Mouse (Mus musculus) bone marrow macrophage, adult 2 months (primary cell): ENCODE measurements around the gene Ptprk. TPM values are rescaled to one million over a fixed set of nuclear protein-coding genes. Genes with fewer than 3 reads are reported as not detected.

Experiments
- H3K27ac ChIP-seq: 2 replicates; pipeline ENCODE4 v1.5.1; 2012; ENCODE audit warnings: low read depth, low read length; ENCODE audit not compliant: insufficient read depth
- H3K4me1 ChIP-seq: 2 replicates; pipeline ENCODE4 v1.6.1; 2012; ENCODE audit warnings: low read length; ENCODE audit not compliant: control insufficient read depth, insufficient read depth
- H3K4me3 ChIP-seq: 2 replicates; pipeline ENCODE4 v1.5.1; 2012; ENCODE audit warnings: mild to moderate bottlenecking, low read length, moderate library complexity; ENCODE audit not compliant: insufficient read depth
- CTCF ChIP-seq: IDR thresholded peaks from 2 replicates; pipeline ENCODE4 v1.5.1; 2012; ENCODE audit warnings: low read depth, mild to moderate bottlenecking, low read length, moderate library complexity
- POLR2A ChIP-seq: IDR thresholded peaks from 2 replicates; pipeline ENCODE4 v1.6.1; 2012; ENCODE audit warnings: mild to moderate bottlenecking, low read depth, low read length, borderline replicate concordance
- polyA plus RNA-seq: library from polyadenylated mRNA; stranded (reverse); fragments of >200 nt; gene quantifications from 2 replicates; pipeline ENCODE4 v1.2.4, GENCODE M21; 2012; ENCODE audit not compliant: missing spikeins, insufficient read depth, insufficient read length

The Ptprk gene
- polyA plus RNA-seq, 1 experiment, result 0.13 TPM

DNA sequence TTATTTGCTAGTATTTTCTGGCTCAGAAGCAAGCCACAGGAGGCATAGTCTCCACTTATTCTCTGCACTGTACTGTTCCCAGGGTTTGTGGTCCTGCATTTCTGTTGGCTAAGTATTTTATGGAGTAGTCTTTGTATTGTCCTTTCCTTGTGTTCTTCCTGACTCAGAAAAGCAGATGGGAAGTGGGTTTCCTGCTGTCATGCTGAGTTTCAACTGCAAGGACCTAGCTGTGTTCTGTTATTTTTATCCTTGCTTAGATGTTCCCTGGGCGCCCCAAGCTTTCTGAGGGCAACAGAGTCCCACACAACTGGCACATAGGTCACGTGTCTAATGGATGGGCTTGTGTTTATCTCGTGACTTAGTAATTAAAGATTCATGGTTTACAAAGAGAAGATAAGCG lies 104.3 kb downstream of the Ptprk start:
- Histone ChIP-seq H3K4me3 (no peak overlapping the region), H3K27ac (no peak overlapping the region)
- TF ChIP-seq CTCF (no peak), POLR2A (no peak)

GRCm38 (mm10) chr10:28182081-28182480 lies 107.5 kb downstream of the Ptprk start:
- H3K4me1 ChIP-seq, result no peaks in the 10 kb centered on the region
- H3K4me3 ChIP-seq, result no peak overlapping the region
- no peak for TF ChIP-seq POLR2A
- TF ChIP-seq CTCF, result no peak
- no peak overlapping the region for H3K27ac ChIP-seq

More for the DNA sequence above, 104.3 kb downstream of the Ptprk start:
- no peaks in the 10 kb centered on the region for H3K4me1 ChIP-seq

DNA sequence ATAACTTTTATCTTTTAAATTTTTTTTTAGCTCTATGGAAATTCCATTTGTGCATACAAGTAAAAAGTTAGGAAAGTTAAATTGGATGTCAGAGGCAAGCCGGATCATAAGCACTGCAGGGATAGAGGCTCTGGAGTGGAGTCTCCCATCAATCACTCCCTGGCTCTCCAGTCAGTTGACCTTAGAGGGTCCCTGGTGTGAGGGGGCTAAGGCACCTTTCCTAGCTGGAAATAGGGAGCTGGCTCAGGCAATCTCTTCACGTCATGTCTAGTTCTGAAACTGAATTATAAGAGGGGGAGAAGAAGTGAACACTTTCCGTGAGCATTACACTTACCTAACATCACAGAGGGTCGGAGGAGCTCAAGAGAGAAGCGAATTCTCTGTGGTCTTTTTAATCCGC lies 110.1 kb downstream of the Ptprk start:
- Histone ChIP-seq H3K4me1 (no peaks in the 10 kb centered on the region), H3K4me3 (no peak overlapping the region), H3K27ac (no peak overlapping the region)
- TF ChIP-seq POLR2A, result no peak

DNA sequence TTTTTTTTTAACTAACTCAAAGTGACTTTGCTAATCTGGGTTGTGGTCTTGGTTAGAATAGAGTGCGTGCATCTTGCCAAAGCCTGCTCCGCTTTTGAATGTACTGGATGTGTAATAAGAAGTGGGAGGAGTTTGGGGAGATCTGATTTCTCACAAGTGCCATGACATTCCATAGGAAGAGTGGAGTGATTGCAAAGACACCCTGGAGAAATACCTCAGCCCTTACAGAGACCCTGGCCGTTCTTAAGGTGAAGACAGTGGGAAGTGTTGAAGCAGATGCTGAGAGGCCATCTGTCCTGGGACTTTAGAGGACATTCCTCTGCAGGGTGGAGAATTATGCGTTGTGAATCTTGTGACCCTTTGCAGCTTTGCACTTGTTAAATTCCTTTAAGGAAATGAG lies 110.7 kb downstream of the Ptprk start:
- Histone ChIP-seq H3K4me3 (no peak overlapping the region), H3K27ac (no peak overlapping the region), H3K4me1 (no peaks in the 10 kb centered on the region)
- TF ChIP-seq POLR2A (no peak), CTCF (no peak)

DNA sequence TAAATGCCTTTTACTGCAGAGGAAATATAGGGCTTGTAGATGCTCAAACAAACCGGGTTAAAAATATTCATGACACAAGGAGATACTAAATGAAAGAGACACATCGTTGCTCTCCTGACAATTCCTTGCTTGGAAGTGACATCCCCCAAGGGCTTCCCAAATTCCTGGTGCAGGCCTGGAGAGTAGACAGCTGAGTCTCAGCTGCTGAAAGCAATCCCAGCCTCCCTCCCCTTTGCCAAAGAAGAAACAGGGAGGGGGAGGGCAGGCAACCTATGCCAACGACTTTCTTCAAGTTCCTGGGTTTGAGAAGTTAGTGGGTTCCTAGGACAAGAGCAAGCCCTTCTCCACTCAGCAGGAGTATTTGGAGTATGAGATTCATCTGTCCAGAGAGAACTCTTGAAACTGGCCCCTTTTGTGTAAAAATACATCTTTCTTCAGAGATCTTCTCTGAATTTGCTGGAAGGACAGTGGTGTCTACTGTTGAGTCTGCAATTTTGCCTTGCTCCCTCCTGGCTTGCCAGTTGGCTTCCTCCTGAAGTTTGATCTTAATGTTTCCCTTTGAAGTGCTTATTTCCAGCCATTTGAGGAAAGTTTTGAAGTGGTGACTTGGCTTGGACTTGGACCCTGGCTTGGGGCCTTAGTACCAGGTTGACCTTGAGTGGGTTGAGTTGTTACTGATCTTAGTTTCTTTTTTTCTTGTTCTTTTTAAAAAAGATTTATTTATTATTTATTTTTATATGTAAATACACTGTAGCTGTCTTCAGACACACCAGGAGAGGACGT lies 111.6 kb downstream of the Ptprk start:
- H3K4me3 ChIP-seq, result no peak overlapping the region
- H3K27ac ChIP-seq, result no peak overlapping the region
- TF ChIP-seq CTCF, result no peak
- no peak for TF ChIP-seq POLR2A
- no peaks in the 10 kb centered on the region for H3K4me1 ChIP-seq

DNA sequence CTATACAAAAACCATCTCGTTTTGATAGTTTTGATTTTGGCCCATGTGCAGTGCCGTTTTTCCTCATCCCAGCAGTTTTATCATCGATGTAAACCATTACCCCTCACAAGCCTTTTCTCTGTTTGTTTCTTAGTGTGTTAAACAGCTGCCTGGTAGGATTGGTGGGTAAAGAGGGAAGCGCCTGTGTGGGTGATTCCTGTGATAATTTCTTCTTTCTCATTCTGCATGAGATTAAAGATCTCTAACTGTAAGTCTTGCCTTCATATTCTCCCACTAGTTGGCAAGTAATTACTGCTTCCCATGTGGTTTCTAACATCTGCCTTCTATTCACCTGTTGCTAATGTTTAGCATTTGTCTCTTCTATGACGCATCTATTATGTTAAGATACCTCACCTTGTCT lies 116.8 kb downstream of the Ptprk start:
- Histone ChIP-seq H3K4me1 (no peaks in the 10 kb centered on the region), H3K4me3 (no peak overlapping the region), H3K27ac (no peak overlapping the region)
- no peak for TF ChIP-seq POLR2A
- no peak for TF ChIP-seq CTCF

DNA sequence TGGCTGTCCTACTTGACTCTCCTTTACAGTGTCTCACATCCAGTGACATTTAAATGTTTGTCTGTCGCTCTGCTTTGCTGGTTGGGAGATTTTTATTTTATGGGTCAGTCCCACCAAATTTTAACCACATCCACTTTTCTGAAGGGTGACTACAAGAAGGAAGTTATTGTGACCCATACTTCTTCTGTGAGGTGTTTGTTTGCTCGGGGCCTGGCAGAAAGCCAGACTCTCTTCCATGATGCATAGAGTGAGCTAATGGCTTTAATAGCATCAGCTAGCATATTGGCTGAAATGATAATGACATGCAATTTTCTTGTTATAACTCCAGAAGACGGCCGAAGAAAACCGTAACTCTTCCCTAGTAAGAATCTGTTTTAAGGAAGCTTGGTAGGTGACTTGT lies 119.0 kb downstream of the Ptprk start:
- H3K27ac ChIP-seq, result no peak overlapping the region
- H3K4me3 ChIP-seq, result no peak overlapping the region

GRCm38 (mm10) chr10:28200609-28201008 lies 126.0 kb downstream of the Ptprk start:
- H3K4me3 ChIP-seq, result no peak overlapping the region
- no peak for TF ChIP-seq POLR2A
- no peak for TF ChIP-seq CTCF
- H3K4me1 ChIP-seq, result no peaks in the 10 kb centered on the region
- H3K27ac ChIP-seq, result no peak overlapping the region

More for the DNA sequence above, 119.0 kb downstream of the Ptprk start:
- H3K4me1 ChIP-seq, result no peaks in the 10 kb centered on the region
- TF ChIP-seq POLR2A (no peak), CTCF (no peak)

DNA sequence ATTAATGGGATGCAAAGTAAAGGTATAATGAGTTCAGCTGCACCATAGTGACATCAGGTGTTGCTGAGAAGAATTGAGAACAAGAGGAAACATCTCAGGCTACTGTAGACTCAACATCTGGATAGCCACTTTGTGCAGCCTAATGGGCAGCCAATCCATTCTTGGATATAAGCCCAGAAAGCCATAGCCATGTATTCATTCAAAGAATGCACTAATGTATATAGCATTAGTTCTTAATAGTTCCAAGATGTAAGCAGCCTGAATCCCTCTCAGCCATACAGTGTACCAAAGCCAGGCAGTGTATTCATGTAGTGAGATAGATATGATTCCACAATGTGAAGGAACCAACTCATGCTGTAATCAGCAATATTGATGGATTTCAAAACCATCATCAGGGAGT lies 134.8 kb downstream of the Ptprk start:
- H3K4me3 ChIP-seq, result no peak overlapping the region
- H3K27ac ChIP-seq, result no peak overlapping the region
- TF ChIP-seq CTCF, result no peak
- no peak for TF ChIP-seq POLR2A
- no peaks in the 10 kb centered on the region for H3K4me1 ChIP-seq

GRCm38 (mm10) chr10:28212083-28212482 lies 137.5 kb downstream of the Ptprk start:
- no peaks in the 10 kb centered on the region for H3K4me1 ChIP-seq

GRCm38 (mm10) chr10:28215153-28215552 lies 140.5 kb downstream of the Ptprk start:
- no peaks in the 10 kb centered on the region for H3K4me1 ChIP-seq
- TF ChIP-seq POLR2A (no peak), CTCF (no peak)
- H3K27ac ChIP-seq, result no peak overlapping the region
- H3K4me3 ChIP-seq, result no peak overlapping the region

More at GRCm38 (mm10) chr10:28212083-28212482, 137.5 kb downstream of the Ptprk start:
- TF ChIP-seq POLR2A (no peak), CTCF (no peak)
- H3K4me3 ChIP-seq, result no peak overlapping the region
- no peak overlapping the region for H3K27ac ChIP-seq
